Comparison of ENCODE assay signal across 26 mouse cellular contexts in genomic region chr13:54262741-54263510, GRCm38 (mm10).
A peak's percentile ranks its signal among the peaks of the same experiment; 100 is the strongest.
DNase-seq lines count a peak whose midpoint lies in the region; TF ChIP-seq lines count a peak whose summit lies in the region.
"Had no signal": no experiment of that assay in that cellular context is flagged by ENCODE, and none has a peak within 500 bp of the region (broad histone marks: within the 10 kb centered on the region; RNA-seq: fewer than 3 reads in every experiment).

No protein-coding gene starts in this region.

- DNase-seq in heart, postnatal 4 days: peak; percentile 17
- DNase-seq in heart, adult 2 months: no peak
- no peak for DNase-seq in layer of hippocampus, adult 2 months (ENCODE audit: low spot score in 2 of 2)
- no peak for DNase-seq in layer of hippocampus, adult 9-10 months (ENCODE audit: low spot score)
- peak; percentile 67 for DNase-seq in right cerebral cortex, adult 18-20 months
- DNase-seq in right cerebral cortex, postnatal 4 days: no peak
- DNase-seq in thymus, postnatal 25 days: no peak
- DNase-seq: cerebellum, postnatal 36 days; embryo, embryonic 11 days; gastrocnemius, postnatal 25 days; heart, adult 11 months; heart, postnatal 36 days; kidney, adult 2 months; lung, embryonic 14.5 days; lung, postnatal 14 days; thymus, adult 18-20 months; thymus, postnatal 4 days had no signal

- TF ChIP-seq CTCF in heart, adult 2 months (IDR thresholded peaks at IDR 0.05): no peak
- TF ChIP-seq CTCF in layer of hippocampus, adult 2 months (conservative IDR thresholded peaks at IDR 0.05): no peak
- TF ChIP-seq CTCF in cortical plate, adult 2 months (IDR thresholded peaks at IDR 0.05; ENCODE audit: extremely low read depth, insufficient read depth, low read length): no peak

- intact Hi-C loops in heart, adult 2 months (cut with DNase I): no loop called here

- 79% methylated on average over 15 of the region's 15 CpGs for WGBS in heart, adult 2 months

- no peak overlapping the region for H3K4me3 ChIP-seq in heart, adult 2 months
- no peak overlapping the region for H3K4me3 ChIP-seq in layer of hippocampus, adult 2 months
- H3K4me3 ChIP-seq in cortical plate, adult 2 months (ENCODE audit: insufficient read depth, low read length): no peak overlapping the region
- H3K4me3 ChIP-seq: embryonic facial prominence, embryonic 13.5 days; forebrain, embryonic 10.5 days; forebrain, embryonic 15.5 days; intestine, embryonic 15.5 days; limb, embryonic 12.5 days; liver, embryonic 15.5 days had no signal

- H3K4me1 ChIP-seq in heart, adult 2 months (ENCODE audit: control insufficient read depth, insufficient read depth, low read length): no peaks in the 10 kb centered on the region
- peaks cover 17% of the 10 kb centered on the region; the same call in 1 of the 2 replicates for H3K4me1 ChIP-seq in cortical plate, adult 2 months (ENCODE audit: control insufficient read depth, insufficient read depth, low read length)
- H3K4me1 ChIP-seq: intestine, embryonic 15.5 days; liver, embryonic 15.5 days had no signal

- no peak for TF ChIP-seq EP300 in heart, adult 2 months (IDR thresholded peaks at IDR 0.05; ENCODE audit: insufficient read depth, low read depth, low read length)

- no peak for TF ChIP-seq POLR2A in heart, adult 2 months (IDR thresholded peaks at IDR 0.05; ENCODE audit: insufficient read depth, low read depth, low read length)
- TF ChIP-seq POLR2A in cortical plate, adult 2 months (IDR thresholded peaks at IDR 0.05; ENCODE audit: extremely low read depth, insufficient read depth, low read length): no peak

- H3K79me2 ChIP-seq in heart, adult 2 months (replicated peaks; ENCODE audit: control insufficient read depth, insufficient read depth, low read length): no peaks in the 10 kb centered on the region

- no peaks in the 10 kb centered on the region for H3K36me3 ChIP-seq in heart, adult 2 months (ENCODE audit: control insufficient read depth, insufficient read depth, low read length)
- H3K36me3 ChIP-seq: embryonic facial prominence, embryonic 13.5 days; forebrain, embryonic 10.5 days; forebrain, embryonic 15.5 days; intestine, embryonic 15.5 days; limb, embryonic 12.5 days; liver, embryonic 15.5 days had no signal

- no peak overlapping the region for H3K27ac ChIP-seq in heart, adult 2 months
- H3K27ac ChIP-seq in layer of hippocampus, adult 2 months: peak overlapping the region; percentile 96
- H3K27ac ChIP-seq in cortical plate, adult 2 months (ENCODE audit: insufficient read depth, low read length): peak overlapping the region; percentile 46; the same call in 1 of the 2 replicates
- H3K27ac ChIP-seq: embryonic facial prominence, embryonic 13.5 days; forebrain, embryonic 10.5 days; forebrain, embryonic 15.5 days; intestine, embryonic 15.5 days; kidney, postnatal 0 days; limb, embryonic 12.5 days; liver, embryonic 15.5 days; stomach, postnatal 0 days had no signal

- no peak overlapping the region for H3K9ac ChIP-seq in heart, adult 2 months (ENCODE audit: low read depth, low read length)
- H3K9ac ChIP-seq: embryonic facial prominence, embryonic 13.5 days; forebrain, embryonic 15.5 days; intestine, embryonic 15.5 days; limb, embryonic 12.5 days; liver, embryonic 15.5 days; lung, embryonic 14.5 days had no signal

- peaks cover 2% of the 10 kb centered on the region; the same call in 1 of the 2 replicates for H3K27me3 ChIP-seq in heart, adult 2 months (ENCODE audit: control insufficient read depth, insufficient read depth, low read length)
- H3K27me3 ChIP-seq: forebrain, embryonic 15.5 days; liver, embryonic 15.5 days had no signal

Comparison
In these comparisons a context has a peak if more than half of its experiments do, and no peak if none do; other contexts are left out.
1. DNase-seq: peak in heart, postnatal 4 days (single experiment) and right cerebral cortex, adult 18-20 months (single experiment); none in heart, adult 2 months (0 of 2), layer of hippocampus, adult 2 months (0 of 2), layer of hippocampus, adult 9-10 months (single experiment), right cerebral cortex, postnatal 4 days (single experiment) and thymus, postnatal 25 days (single experiment).